ENCODE assay signal across 7 mouse cellular contexts in the genomic region with DNA sequence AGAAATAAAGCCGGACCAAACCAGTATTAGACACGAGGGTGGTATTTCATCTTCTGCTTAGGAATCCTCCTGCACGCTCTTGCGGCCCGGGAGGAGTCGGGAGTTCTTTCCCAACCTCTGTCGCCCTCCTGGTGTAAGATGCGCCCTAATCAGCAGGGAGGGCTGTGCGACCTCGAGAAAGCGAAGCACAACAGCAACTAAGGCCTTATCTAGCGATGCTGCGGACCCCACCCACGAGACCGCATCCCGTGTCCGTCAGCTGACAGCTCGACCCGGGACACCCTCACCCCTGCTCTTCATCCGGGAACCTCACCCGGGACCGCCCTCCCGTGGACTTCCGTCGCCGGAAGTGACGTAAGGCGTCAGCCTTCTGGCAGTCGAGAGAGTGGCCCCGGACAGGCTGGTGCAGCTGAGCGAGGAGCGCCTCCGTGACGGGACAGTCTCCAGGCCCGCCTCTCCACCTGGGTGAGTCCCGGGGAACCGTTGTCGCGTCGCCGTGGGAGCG. TPM values are rescaled to one million over a fixed set of nuclear protein-coding genes. Genes with fewer than 3 reads are reported as not detected.
DNase-seq lines count a peak whose midpoint lies in the region; ATAC-seq and TF ChIP-seq lines count a peak whose summit lies in the region.

A gene (plus strand): TSS at position 349 of the 505 bp plus-strand sequence.

- H3K9ac ChIP-seq in intestine, postnatal 0 days (ENCODE audit: low read depth, low read length): peak within 1 kb of the TSS; percentile 99
- H3K9ac ChIP-seq in midbrain, embryonic 12.5 days (replicated peaks): peak within 1 kb of the TSS; percentile 93

- H3K4me1 ChIP-seq in intestine, postnatal 0 days (replicated peaks; ENCODE audit: control insufficient read depth, insufficient read depth, low read length): no peaks in the 10 kb centered on the region; the same call in 1 of the 2 replicates
- H3K4me1 ChIP-seq in midbrain, embryonic 12.5 days: peaks cover 18% of the 10 kb centered on the region; the same call in 1 of the 2 replicates
- no peaks in the 10 kb centered on the region; the same call in 1 of the 2 replicates for H3K4me1 ChIP-seq in small intestine, adult 2 months (ENCODE audit: control insufficient read depth, insufficient read depth, insufficient read length, low read length)

- intact Hi-C loops in left cerebral cortex, postnatal 4 days (cut with DNase I): no loop called here

- H3K4me2 ChIP-seq in intestine, postnatal 0 days (replicated peaks; ENCODE audit: low read depth): peak within 1 kb of the TSS; percentile 72
- peak within 1 kb of the TSS; percentile 66 for H3K4me2 ChIP-seq in midbrain, embryonic 12.5 days (replicated peaks)

- under 1% methylated on average over 42 of the region's 42 CpGs for WGBS in intestine, postnatal 0 days
- WGBS in midbrain, embryonic 12.5 days: under 1% methylated on average over 42 of the region's 42 CpGs
- under 1% methylated on average over 42 of the region's 42 CpGs for WGBS in small intestine, adult 2 months

- peak within 1 kb of the TSS; percentile 97 for H3K27ac ChIP-seq in intestine, postnatal 0 days (ENCODE audit: low read depth, low read length)
- H3K27ac ChIP-seq in midbrain, embryonic 12.5 days (replicated peaks): peak within 1 kb of the TSS; percentile 84
- peak within 1 kb of the TSS; percentile 94 for H3K27ac ChIP-seq in small intestine, adult 2 months (ENCODE audit: insufficient read depth, low read depth, low read length)

- H3K36me3 ChIP-seq in intestine, postnatal 0 days (ENCODE audit: control insufficient read depth, insufficient read depth): peaks cover 28% of the 10 kb centered on the region
- H3K36me3 ChIP-seq in midbrain, embryonic 12.5 days: peaks cover 30% of the 10 kb centered on the region
- peaks cover 27% of the 10 kb centered on the region for H3K36me3 ChIP-seq in small intestine, adult 2 months (ENCODE audit: control insufficient read depth, insufficient read depth, low read length)

- no peaks in the 10 kb centered on the region for H3K27me3 ChIP-seq in intestine, postnatal 0 days (replicated peaks; ENCODE audit: control insufficient read depth, insufficient read depth, low read length)
- H3K27me3 ChIP-seq in midbrain, embryonic 12.5 days: no peaks in the 10 kb centered on the region
- no peaks in the 10 kb centered on the region for H3K27me3 ChIP-seq in small intestine, adult 2 months (ENCODE audit: control insufficient read depth, insufficient read depth, low read length)

- peak; percentile 90 for TF ChIP-seq POLR2A in small intestine, adult 2 months (IDR thresholded peaks at IDR 0.05; ENCODE audit: low read depth, low read length)

- H3K4me3 ChIP-seq in intestine, postnatal 0 days (ENCODE audit: low read depth, low read length): peak within 1 kb of the TSS; percentile 99
- peak within 1 kb of the TSS; percentile 85 for H3K4me3 ChIP-seq in midbrain, embryonic 12.5 days
- peak within 1 kb of the TSS; percentile 86 for H3K4me3 ChIP-seq in small intestine, adult 2 months (ENCODE audit: low read depth, low read length)

- peak; percentile 97 for DNase-seq in adrenal gland, adult 8-10 months
- peak; percentile 97 for DNase-seq in embryo, embryonic 9.5 days (ENCODE audit: extremely low spot score)
- peak; percentile 56 for DNase-seq in gonadal fat pad, adult 2 months (ENCODE audit: low read depth)
- peak; percentile 96 for DNase-seq in left cerebral cortex, postnatal 4 days

- ATAC-seq in intestine, postnatal 0 days: peak; percentile 98
- peak; percentile 97 for ATAC-seq in midbrain, embryonic 12.5 days (ENCODE audit: low FRiP score, low read depth)

- no peaks in the 10 kb centered on the region for H3K9me3 ChIP-seq in intestine, postnatal 0 days (ENCODE audit: control insufficient read depth)
- H3K9me3 ChIP-seq in midbrain, embryonic 12.5 days: no peaks in the 10 kb centered on the region

- no peak for TF ChIP-seq CTCF in intestine, postnatal 0 days (IDR thresholded peaks at IDR 0.05; ENCODE audit: low read depth)
- no peak for TF ChIP-seq CTCF in small intestine, adult 2 months (IDR thresholded peaks at IDR 0.05; ENCODE audit: extremely low read depth, insufficient read length, insufficient replicate concordance, low read depth, low read length)

RNA-seq across cellular contexts. Expression of the gene that starts here (rescaled TPM):
- 10 to 100 TPM; 54.1 to 71.1 (median 61.4) TPM for total RNA-seq in adrenal gland, adult 8-10 months (2022)
- 17.6 and 23.9 TPM in 2 replicates for polyA plus RNA-seq in gonadal fat pad, adult 2 months (2012; rRNA removed)
- 32.3 and 35.9 TPM in 2 replicates for polyA plus RNA-seq in intestine, postnatal 0 days (2015; fragmentation: Nextera tagmentation; extraction: Ambion mirVana)
- 10 to 100 TPM; 25.5 to 28.9 TPM for total RNA-seq in left cerebral cortex, postnatal 4 days (2021)
- 43.4 and 45.9 TPM in 2 replicates for polyA plus RNA-seq in midbrain, embryonic 12.5 days (2016; fragmentation: Nextera tagmentation; extraction: Ambion mirVana)
- polyA plus RNA-seq in small intestine, adult 2 months (2012; rRNA removed): 3.2 and 8.6 TPM in 2 replicates

Comparison
In these comparisons a context has a peak if more than half of its experiments do, and no peak if none do; other contexts are left out.
1. Peak in every context shown above with its lines: DNase-seq, ATAC-seq, H3K4me3 ChIP-seq and H3K27ac ChIP-seq.